Mouse (Mus musculus) myocyte (in vitro differentiated cells): Measurements from ENCODE around the gene Sapcd2. TPM values are rescaled to one million over a fixed set of nuclear protein-coding genes. Genes with fewer than 3 reads are reported as not detected.
A peak's percentile ranks its signal among the peaks of the same experiment; 100 is the strongest.

ENCODE experiments used
- H3K27me3 ChIP-seq: one replicate; pipeline ENCODE4 v1.6.1; 2011; ENCODE audit not compliant: control insufficient read depth, insufficient read depth, insufficient read length
- H3K36me3 ChIP-seq: one replicate; pipeline ENCODE4 v1.6.1; 2011; ENCODE audit not compliant: control insufficient read depth, insufficient read depth
- H3K4me2 ChIP-seq: one replicate; pipeline ENCODE4 v1.6.1; 2011; ENCODE audit warnings: low read depth, control low read depth
- H3K4me3 ChIP-seq: one replicate; pipeline ENCODE4 v1.5.1; 2011; ENCODE audit warnings: mild to moderate bottlenecking, control low read depth, moderate library complexity
- H3K79me2 ChIP-seq: one replicate; pipeline ENCODE4 v1.6.1; 2011; ENCODE audit not compliant: control insufficient read depth, insufficient read depth
- H3ac ChIP-seq: one replicate; pipeline ENCODE4 v1.6.1; 2011; ENCODE audit not compliant: control insufficient read depth, insufficient read length
- CEBPB ChIP-seq: IDR thresholded peaks from 2 replicates; pipeline ENCODE4 v1.6.1; 2011; ENCODE audit warnings: mild to moderate bottlenecking, moderate library complexity; ENCODE audit not compliant: poor library complexity, insufficient read depth, severe bottlenecking
- E2F4 ChIP-seq: IDR thresholded peaks from one replicate; pipeline ENCODE4 v1.6.1; 2011; ENCODE audit warnings: mild to moderate bottlenecking, control low read depth, moderate library complexity; ENCODE audit not compliant: insufficient read depth
- MAX ChIP-seq: IDR thresholded peaks from one replicate; pipeline ENCODE4 v1.6.1; 2011; ENCODE audit warnings: low read depth, mild to moderate bottlenecking, control low read depth
- MYOD1 ChIP-seq, 3 experiments: IDR thresholded peaks; one replicate each; pipeline ENCODE4 v1.6.1; 2011; ENCODE audit warnings: control low read depth in 2 of 3, low read depth in 2 of 3, mild to moderate bottlenecking in 2 of 3, moderate library complexity in 1 of 3; ENCODE audit not compliant: insufficient read length in 2 of 3, control insufficient read depth in 1 of 3
- MYOG ChIP-seq, 3 experiments: IDR thresholded peaks; one replicate each; pipeline ENCODE4 v1.6.1; 2011; ENCODE audit warnings: control low read depth in 2 of 3, low read depth in 2 of 3, mild to moderate bottlenecking in 2 of 3; ENCODE audit not compliant: insufficient read length in 2 of 3, control insufficient read depth in 1 of 3, insufficient read depth in 1 of 3
- POLR2A ChIP-seq: IDR thresholded peaks from one replicate; pipeline ENCODE4 v1.6.1; 2011; ENCODE audit warnings: low read depth, mild to moderate bottlenecking, control low read depth, moderate library complexity; ENCODE audit not compliant: insufficient read length
- POLR2AphosphoS2 ChIP-seq: IDR thresholded peaks from one replicate; pipeline ENCODE4 v1.6.1; 2011; ENCODE audit warnings: low read depth, control low read depth; ENCODE audit not compliant: insufficient read length
- REST ChIP-seq: IDR thresholded peaks from one replicate; pipeline ENCODE4 v1.6.1; 2011; ENCODE audit warnings: mild to moderate bottlenecking, control low read depth, moderate library complexity; ENCODE audit not compliant: insufficient read depth, insufficient read length
- SRF ChIP-seq: IDR thresholded peaks from one replicate; pipeline ENCODE4 v1.6.1; 2011; ENCODE audit warnings: low read depth; ENCODE audit not compliant: control insufficient read depth, insufficient read length
- TCF12 ChIP-seq: IDR thresholded peaks from one replicate; pipeline ENCODE4 v1.6.1; 2011; ENCODE audit warnings: mild to moderate bottlenecking, control low read depth; ENCODE audit not compliant: poor library complexity, insufficient read depth, severe bottlenecking
- TCF3 ChIP-seq: IDR thresholded peaks from one replicate; pipeline ENCODE4 v1.6.1; 2011; ENCODE audit warnings: low read depth, control low read depth; ENCODE audit not compliant: insufficient read length
- USF1 ChIP-seq: IDR thresholded peaks from one replicate; pipeline ENCODE4 v1.6.1; 2011; ENCODE audit warnings: low read depth, mild to moderate bottlenecking, control low read depth, moderate library complexity
- polyA plus RNA-seq: library from polyadenylated mRNA; unstranded; fragments of >200 nt; fragmentation: generic; extraction: Trizol; gene quantifications from one replicate; pipeline ENCODE4 v1.2.1, GENCODE M21; 2012; ENCODE audit warnings: missing spikeins

Sapcd2 gene
- polyA plus RNA-seq, result 10.4 TPM

GRCm38 (mm10) chr2:25371764-25372643 is at the start of gene Sapcd2:
Gene Sapcd2 (plus strand): TSS chr2:25372321.
- no peak for TF ChIP-seq SRF
- no peak for TF ChIP-seq TCF12
- TF ChIP-seq MYOD1 (IDR thresholded peaks at IDR 0.05; ENCODE audit: control insufficient read depth in 1 of 3, insufficient read length in 2 of 3, low read depth in 2 of 3), result no peak
- TF ChIP-seq POLR2A, result peak; percentile 89
- TF ChIP-seq POLR2AphosphoS2, result peak; percentile 73
- TF ChIP-seq CEBPB, result no peak
- TF ChIP-seq USF1, result no peak
- peak; percentile 93 for TF ChIP-seq E2F4
- no peak for TF ChIP-seq TCF3
- TF ChIP-seq REST, result peak; percentile 14
- TF ChIP-seq MAX, result no peak
- peak in 1 of 3 experiments; percentile 17 for TF ChIP-seq MYOG (IDR thresholded peaks at IDR 0.05; ENCODE audit: control insufficient read depth in 1 of 3, insufficient read depth in 1 of 3, insufficient read length in 2 of 3, low read depth in 2 of 3)
- H3ac ChIP-seq, result peak within 1 kb of the TSS; percentile 67
- H3K4me3 ChIP-seq, result peak within 1 kb of the TSS; percentile 49
- H3K4me2 ChIP-seq, result peak within 1 kb of the TSS; percentile 89
- no peaks in the 10 kb centered on the region for H3K27me3 ChIP-seq
- H3K36me3 ChIP-seq, result no peaks in the 10 kb centered on the region
- H3K79me2 ChIP-seq, result no peaks in the 10 kb centered on the region

GRCm38 (mm10) chr2:25326036-25326435 is 46.1 kb upstream of the Sapcd2 start:
- no peak overlapping the region for H3K4me3 ChIP-seq
- H3K4me2 ChIP-seq, result no peak overlapping the region
- no peaks in the 10 kb centered on the region for H3K36me3 ChIP-seq
- TF ChIP-seq CEBPB (no peak), POLR2AphosphoS2 (no peak), MAX (no peak), TCF3 (no peak), MYOG (IDR thresholded peaks at IDR 0.05; ENCODE audit: control insufficient read depth in 1 of 3, insufficient read depth in 1 of 3, insufficient read length in 2 of 3, low read depth in 2 of 3) (no peak)
- H3ac ChIP-seq, result no peak overlapping the region
- H3K79me2 ChIP-seq, result no peaks in the 10 kb centered on the region
- peaks cover 15% of the 10 kb centered on the region for H3K27me3 ChIP-seq

GRCm38 (mm10) chr2:25328440-25328839 is 43.7 kb upstream of the Sapcd2 start:
- Histone ChIP-seq H3K27me3 (peaks cover 14% of the 10 kb centered on the region), H3ac (no peak overlapping the region), H3K79me2 (peaks cover 16% of the 10 kb centered on the region), H3K36me3 (no peaks in the 10 kb centered on the region), H3K4me2 (no peak overlapping the region), H3K4me3 (no peak overlapping the region)
- TF ChIP-seq TCF3 (no peak), CEBPB (no peak), MYOG (IDR thresholded peaks at IDR 0.05; ENCODE audit: control insufficient read depth in 1 of 3, insufficient read depth in 1 of 3, insufficient read length in 2 of 3, low read depth in 2 of 3) (no peak), POLR2A (no peak), SRF (no peak), MYOD1 (IDR thresholded peaks at IDR 0.05; ENCODE audit: control insufficient read depth in 1 of 3, insufficient read length in 2 of 3, low read depth in 2 of 3) (no peak), REST (no peak), MAX (no peak)

- Histone ChIP-seq H3K4me2 (peak overlapping the region; percentile 78), H3ac (peak overlapping the region; percentile 65), H3K36me3 (peaks cover 6% of the 10 kb centered on the region), H3K79me2 (peaks cover 20% of the 10 kb centered on the region), H3K27me3 (no peaks in the 10 kb centered on the region), H3K4me3 (peak overlapping the region; percentile 87)
- TF ChIP-seq CEBPB, result no peak
- no peak for TF ChIP-seq REST
These were observed 40.7 kb upstream of the Sapcd2 start for GRCm38 (mm10) chr2:25331470-25331869.

GRCm38 (mm10) chr2:25332286-25333160 is 39.6 kb upstream of the Sapcd2 start, which contains the start of gene Man1b1:
Gene Man1b1 (plus strand): TSS chr2:25332338.
- H3ac ChIP-seq, result peak within 1 kb of the TSS; percentile 65
- peak within 1 kb of the TSS; percentile 87 for H3K4me3 ChIP-seq
- H3K4me2 ChIP-seq, result peak within 1 kb of the TSS; percentile 100
- peaks cover 20% of the 10 kb centered on the region for H3K79me2 ChIP-seq
- H3K36me3 ChIP-seq, result peaks cover 15% of the 10 kb centered on the region
- TF ChIP-seq TCF12, result no peak
- TF ChIP-seq SRF, result peak; percentile 93
- TF ChIP-seq POLR2A, result peak; percentile 91
- TF ChIP-seq POLR2AphosphoS2, result peak; percentile 91
- no peak for TF ChIP-seq MYOD1 (IDR thresholded peaks at IDR 0.05; ENCODE audit: control insufficient read depth in 1 of 3, insufficient read length in 2 of 3, low read depth in 2 of 3)
- TF ChIP-seq E2F4, result no peak
- TF ChIP-seq MAX, result no peak
- TF ChIP-seq REST, result peak; percentile 7
- peak; percentile 95 for TF ChIP-seq CEBPB
- peak in 1 of 3 experiments; percentile 13 for TF ChIP-seq MYOG (IDR thresholded peaks at IDR 0.05; ENCODE audit: control insufficient read depth in 1 of 3, insufficient read depth in 1 of 3, insufficient read length in 2 of 3, low read depth in 2 of 3)
- no peaks in the 10 kb centered on the region for H3K27me3 ChIP-seq
